Mouse (Mus musculus): Measurements from ENCODE around the gene Agbl5. TPM values are rescaled to one million over a fixed set of nuclear protein-coding genes. Genes with fewer than 3 reads are reported as not detected.

The Agbl5 gene
- polyA plus RNA-seq, 1 experiment from 2014 or later: 23.6 TPM

DNA sequence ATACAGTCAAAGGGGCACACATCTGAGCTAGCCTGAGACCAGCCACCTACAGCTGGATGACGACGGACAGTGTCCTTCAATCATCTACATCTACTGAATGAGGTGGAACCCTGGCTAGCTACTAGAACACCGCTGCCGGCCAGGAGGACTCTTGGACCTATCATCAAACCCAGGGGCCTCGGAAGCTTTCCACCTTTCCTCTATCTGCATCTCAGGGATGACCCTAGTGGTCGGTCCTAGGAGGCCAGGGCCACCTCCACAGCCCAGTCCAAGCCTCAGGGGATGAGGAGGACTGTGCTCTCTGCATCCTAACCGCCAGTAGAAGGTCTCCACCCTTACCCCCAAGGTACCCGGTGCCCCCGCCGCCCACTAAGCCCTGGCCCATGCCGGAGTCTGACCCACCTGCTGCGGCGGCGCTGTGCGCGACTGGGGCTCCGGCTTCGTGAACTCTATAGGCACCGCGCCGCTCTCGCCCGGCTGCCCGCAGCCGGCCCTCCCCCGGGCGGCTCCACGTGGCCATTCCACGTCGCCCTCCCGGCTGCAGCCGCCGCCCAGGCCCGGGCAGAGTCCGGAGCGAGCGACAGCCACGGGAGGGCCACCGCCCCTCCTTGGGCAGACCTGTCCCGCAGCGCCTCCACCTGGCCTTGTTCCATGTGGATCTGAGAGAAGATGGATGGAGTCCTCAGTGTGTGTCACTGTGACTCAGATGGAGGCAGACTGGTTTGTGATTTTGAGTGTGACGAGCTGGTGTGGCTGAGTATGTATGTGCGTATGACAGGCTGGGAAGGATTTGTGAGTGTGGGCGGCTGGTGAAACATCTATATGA lies 56.7 kb downstream of the Agbl5 start, which contains the start of gene Cgref1:
Cgref1 (minus strand) TSS at position 636 of the 826 bp plus-strand sequence.
- ATAC-seq (ENCODE audit: low FRiP score): peak; percentile 74
- WGBS: 5% methylated on average over 44 of the region's 44 CpGs
- Histone ChIP-seq H3K4me3 (peak within 1 kb of the TSS; percentile 56), H3K27ac (no peak within 1 kb of the TSS; the same call in 1 of the 2 replicates), H3K9me3 (no peaks in the 10 kb centered on the region), H3K36me3 (no peaks in the 10 kb centered on the region), H3K27me3 (peaks cover 8% of the 10 kb centered on the region), H3K4me2 (peak within 1 kb of the TSS; percentile 81), H3K9ac (peak within 1 kb of the TSS; percentile 79), H3K4me1 (replicated peaks) (peaks cover 23% of the 10 kb centered on the region)

DNA sequence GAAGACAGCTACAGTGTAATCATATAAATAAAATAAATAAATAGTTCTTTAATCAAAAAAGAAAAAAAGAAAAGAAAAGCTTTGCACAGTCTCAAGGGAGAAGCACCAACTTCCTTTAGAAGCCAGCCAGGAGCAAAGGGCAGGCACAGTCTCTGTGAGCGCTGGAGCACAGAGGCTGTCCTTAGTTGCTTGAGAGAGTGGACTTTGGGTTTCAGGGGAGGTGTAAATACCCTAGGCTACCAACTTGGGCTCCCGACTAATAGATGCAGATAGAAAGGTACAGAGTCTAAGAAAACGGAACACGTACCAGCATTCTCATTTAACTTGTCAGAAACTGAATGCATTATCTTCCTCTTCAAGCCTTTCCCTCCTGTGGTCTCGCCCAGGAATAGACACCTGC lies 60.1 kb downstream of the Agbl5 start:
- H3K27me3 ChIP-seq: peaks cover 8% of the 10 kb centered on the region
- peaks cover 18% of the 10 kb centered on the region for H3K36me3 ChIP-seq
- no peak overlapping the region for H3K4me2 ChIP-seq
- WGBS: 81% methylated on average over 5 of the region's 5 CpGs
- peaks cover 31% of the 10 kb centered on the region for H3K4me1 ChIP-seq (replicated peaks)
- H3K9me3 ChIP-seq: no peaks in the 10 kb centered on the region
- no peak overlapping the region for H3K27ac ChIP-seq
- ATAC-seq (ENCODE audit: low FRiP score): no peak
- H3K4me3 ChIP-seq: no peak overlapping the region
- no peak overlapping the region for H3K9ac ChIP-seq

DNA sequence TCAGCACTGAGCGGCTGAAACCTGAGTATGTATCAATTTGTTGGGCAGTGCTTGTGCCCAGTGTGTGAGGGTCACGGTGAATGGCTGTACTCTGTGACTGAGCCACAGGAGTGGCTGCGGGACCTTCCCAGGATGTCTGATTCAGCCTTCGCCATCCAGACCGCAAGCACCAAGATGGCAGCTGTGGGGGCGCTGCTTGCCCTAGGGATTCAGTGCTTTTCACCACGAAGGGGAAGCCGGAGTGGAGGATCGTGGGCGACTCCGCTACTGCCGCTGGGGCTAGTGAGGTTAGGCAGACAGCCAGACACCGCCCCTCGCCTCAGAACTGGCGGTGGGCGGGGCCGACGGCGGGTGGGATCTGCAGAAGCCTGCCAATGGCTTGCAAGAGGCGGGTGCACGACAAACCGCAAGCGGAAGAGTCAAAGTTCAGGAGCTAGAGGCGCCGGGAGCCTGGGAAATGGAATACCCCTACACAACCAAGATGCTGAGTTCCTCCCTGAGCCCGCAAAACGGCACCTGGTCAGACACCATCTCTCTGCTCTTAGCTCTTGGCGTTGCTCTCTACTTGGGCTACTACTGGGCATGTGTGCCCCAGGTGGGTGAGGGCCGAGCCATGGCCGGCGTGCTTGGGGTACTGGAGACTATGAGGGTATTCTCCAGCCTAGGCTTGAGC lies 61.3 kb downstream of the Agbl5 start:
- Histone ChIP-seq H3K4me1 (replicated peaks) (peaks cover 26% of the 10 kb centered on the region), H3K4me2 (peak overlapping the region; percentile 88), H3K9ac (peak overlapping the region; percentile 77), H3K27ac (peak overlapping the region; percentile 75), H3K27me3 (peaks cover 8% of the 10 kb centered on the region), H3K36me3 (peaks cover 30% of the 10 kb centered on the region), H3K9me3 (no peaks in the 10 kb centered on the region), H3K4me3 (peak overlapping the region; percentile 59)
- WGBS: 1% methylated on average over 31 of the region's 31 CpGs
- ATAC-seq (ENCODE audit: low FRiP score): peak; percentile 86

DNA sequence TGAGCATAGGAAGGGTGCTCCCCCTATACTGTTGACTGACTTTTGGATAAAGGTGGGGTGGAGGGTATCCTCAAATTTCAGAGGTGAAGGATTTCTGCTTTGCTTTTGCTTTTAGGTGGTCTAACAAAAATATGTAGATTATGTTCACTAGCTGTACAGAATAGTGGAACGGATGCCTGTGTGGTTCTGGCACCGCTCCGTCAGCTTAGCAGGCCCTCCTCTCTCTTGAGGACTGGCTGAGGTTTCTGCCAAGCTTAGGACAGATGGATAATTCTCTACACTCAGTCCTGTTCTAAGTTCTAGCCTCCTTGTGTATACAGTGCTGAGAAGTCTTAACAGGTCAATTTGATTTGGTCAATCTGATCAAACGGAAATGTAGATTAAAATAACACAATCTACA lies 62.0 kb downstream of the Agbl5 start:
- Histone ChIP-seq H3K4me1 (replicated peaks) (peaks cover 20% of the 10 kb centered on the region), H3K27ac (peak overlapping the region; percentile 75; the same call in 1 of the 2 replicates), H3K9me3 (no peaks in the 10 kb centered on the region), H3K27me3 (peaks cover 5% of the 10 kb centered on the region; the same call in 1 of the 2 replicates), H3K9ac (peak overlapping the region; percentile 77), H3K4me2 (peak overlapping the region; percentile 88), H3K36me3 (peaks cover 36% of the 10 kb centered on the region), H3K4me3 (peak overlapping the region; percentile 59)
- WGBS: 65% methylated on average over 4 of the region's 4 CpGs
- ATAC-seq (ENCODE audit: low FRiP score): no peak; the same call in 1 of the 2 replicates

DNA sequence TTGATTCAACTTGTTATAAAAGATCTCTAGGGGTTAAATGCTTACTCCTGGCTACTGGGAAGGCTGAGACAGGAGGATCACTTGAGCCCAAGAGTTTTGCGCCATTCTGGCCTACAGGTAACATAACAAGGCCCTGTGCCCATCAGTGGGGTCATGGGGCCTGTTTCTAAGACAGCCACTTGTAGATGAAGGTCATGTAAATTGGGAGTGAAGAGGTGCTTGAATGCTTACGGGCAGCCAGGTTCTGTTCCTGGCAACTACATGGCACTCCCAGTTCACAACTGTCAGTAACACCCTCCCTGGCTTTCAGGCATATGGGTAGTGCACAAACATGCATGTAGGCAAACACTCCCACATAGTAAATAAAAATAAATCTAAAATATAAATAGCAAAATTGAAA lies 62.4 kb downstream of the Agbl5 start:
- no peak overlapping the region for H3K9ac ChIP-seq
- 96% methylated on average over 2 of the region's 2 CpGs for WGBS
- ATAC-seq (ENCODE audit: low FRiP score): no peak
- peaks cover 19% of the 10 kb centered on the region for H3K4me1 ChIP-seq (replicated peaks)
- H3K4me3 ChIP-seq: no peak overlapping the region
- H3K4me2 ChIP-seq: peak overlapping the region; percentile 88; the same call in 1 of the 2 replicates
- no peaks in the 10 kb centered on the region for H3K9me3 ChIP-seq
- peaks cover 41% of the 10 kb centered on the region for H3K36me3 ChIP-seq
- no peak overlapping the region for H3K27ac ChIP-seq
- H3K27me3 ChIP-seq: peaks cover 5% of the 10 kb centered on the region; the same call in 1 of the 2 replicates

DNA sequence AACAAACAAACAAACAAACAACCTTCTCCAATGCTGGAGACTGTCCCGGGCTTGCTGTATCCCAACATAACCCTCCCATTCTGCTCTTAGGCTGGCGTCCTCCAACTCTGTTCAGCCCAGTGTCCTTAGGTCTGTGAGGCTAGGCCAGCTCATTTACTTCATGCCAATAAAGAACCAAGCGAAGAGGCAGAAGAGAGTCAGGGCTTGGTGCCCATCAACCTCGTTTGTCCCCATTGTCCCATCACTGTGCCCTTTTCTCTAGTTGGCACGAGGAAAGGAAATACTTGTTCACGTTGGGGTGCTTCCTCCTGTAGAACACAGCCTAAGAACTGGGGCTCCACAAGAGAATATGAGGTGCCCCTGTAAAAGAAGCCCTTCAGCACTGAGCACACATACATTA lies 63.2 kb downstream of the Agbl5 start:
- no peak overlapping the region for H3K27ac ChIP-seq
- no peak for ATAC-seq (ENCODE audit: low FRiP score)
- peaks cover 43% of the 10 kb centered on the region for H3K36me3 ChIP-seq
- H3K9me3 ChIP-seq: no peaks in the 10 kb centered on the region
- no peak overlapping the region for H3K9ac ChIP-seq
- H3K4me2 ChIP-seq: no peak overlapping the region
- no peak overlapping the region for H3K4me3 ChIP-seq
- no peaks in the 10 kb centered on the region for H3K27me3 ChIP-seq
- 89% methylated on average over 6 of the region's 6 CpGs for WGBS
- peaks cover 19% of the 10 kb centered on the region for H3K4me1 ChIP-seq (replicated peaks)

DNA sequence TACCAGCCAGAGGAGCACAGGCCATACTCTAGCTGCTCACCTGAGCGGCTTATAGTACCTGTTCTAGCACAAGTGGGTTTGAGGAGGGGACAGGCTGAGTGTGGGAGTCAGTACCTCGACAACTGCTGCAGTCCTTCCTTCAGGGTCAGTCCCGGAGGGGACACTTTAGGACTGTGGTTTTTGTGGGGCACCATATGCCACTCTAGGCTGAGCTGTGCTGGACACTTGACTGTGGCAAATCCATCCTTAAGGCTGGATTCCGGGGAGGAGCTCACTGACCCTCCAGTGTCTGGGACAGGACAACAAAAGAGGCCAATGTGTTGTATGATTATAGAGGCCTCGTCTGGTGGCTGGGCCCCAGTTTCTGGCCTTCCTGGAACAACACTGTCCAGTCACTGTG lies 64.1 kb downstream of the Agbl5 start:
- 89% methylated on average over 5 of the region's 5 CpGs for WGBS
- no peak overlapping the region for H3K9ac ChIP-seq
- ATAC-seq (ENCODE audit: low FRiP score): no peak
- no peak overlapping the region for H3K27ac ChIP-seq
- H3K36me3 ChIP-seq: peaks cover 47% of the 10 kb centered on the region
- H3K27me3 ChIP-seq: no peaks in the 10 kb centered on the region
- H3K4me1 ChIP-seq (replicated peaks): peaks cover 22% of the 10 kb centered on the region
- H3K9me3 ChIP-seq: no peaks in the 10 kb centered on the region
- no peak overlapping the region for H3K4me2 ChIP-seq
- no peak overlapping the region for H3K4me3 ChIP-seq

DNA sequence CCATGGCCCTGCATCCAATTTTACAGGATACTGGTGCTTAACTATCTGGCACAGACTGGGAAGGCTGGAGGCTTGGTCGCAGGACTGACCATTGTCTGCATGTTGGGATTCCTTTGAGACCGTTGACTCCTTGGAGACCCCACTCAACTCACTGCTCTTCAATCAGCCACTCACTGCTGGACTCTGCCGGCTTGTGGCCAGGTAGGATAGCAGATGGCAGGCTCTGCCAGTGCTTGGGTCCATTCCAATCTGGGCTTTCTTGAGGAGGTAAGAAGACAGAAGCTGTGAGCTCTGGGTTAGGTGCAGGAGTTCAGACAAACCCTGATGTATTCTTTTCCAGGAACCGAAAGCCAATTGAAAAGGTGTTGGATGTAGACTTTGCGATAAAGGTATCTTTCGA lies 65.6 kb downstream of the Agbl5 start:
- ATAC-seq (ENCODE audit: low FRiP score): no peak
- Histone ChIP-seq H3K27ac (no peak overlapping the region), H3K9ac (no peak overlapping the region), H3K4me1 (replicated peaks) (peaks cover 35% of the 10 kb centered on the region), H3K4me3 (no peak overlapping the region), H3K36me3 (peaks cover 58% of the 10 kb centered on the region), H3K4me2 (no peak overlapping the region), H3K9me3 (no peaks in the 10 kb centered on the region), H3K27me3 (no peaks in the 10 kb centered on the region)
- 95% methylated on average over 6 of the region's 6 CpGs for WGBS

DNA sequence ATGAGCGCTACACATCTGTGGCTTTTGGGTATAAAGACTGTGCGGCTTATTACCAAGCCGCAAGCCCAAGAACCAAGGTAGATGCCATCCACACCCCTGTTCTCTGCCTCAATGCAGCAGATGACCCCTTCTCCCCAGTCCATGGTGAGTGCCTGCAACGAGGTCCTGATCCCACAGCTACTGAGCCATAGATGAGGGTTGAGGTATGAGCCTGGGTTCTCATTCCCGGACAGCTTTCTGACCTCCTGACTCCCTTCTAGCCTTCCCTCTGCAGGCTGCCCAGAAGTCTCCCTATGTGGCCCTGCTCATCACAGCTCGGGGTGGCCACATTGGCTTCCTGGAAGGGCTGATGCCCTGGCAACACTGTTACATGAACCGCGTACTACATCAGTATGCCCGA lies 66.1 kb downstream of the Agbl5 start:
- Histone ChIP-seq H3K36me3 (peaks cover 58% of the 10 kb centered on the region), H3K4me3 (no peak overlapping the region), H3K27ac (no peak overlapping the region), H3K9me3 (no peaks in the 10 kb centered on the region), H3K27me3 (no peaks in the 10 kb centered on the region), H3K9ac (no peak overlapping the region), H3K4me1 (replicated peaks) (peaks cover 35% of the 10 kb centered on the region), H3K4me2 (no peak overlapping the region)
- 95% methylated on average over 9 of the region's 9 CpGs for WGBS
- no peak for ATAC-seq (ENCODE audit: low FRiP score)

DNA sequence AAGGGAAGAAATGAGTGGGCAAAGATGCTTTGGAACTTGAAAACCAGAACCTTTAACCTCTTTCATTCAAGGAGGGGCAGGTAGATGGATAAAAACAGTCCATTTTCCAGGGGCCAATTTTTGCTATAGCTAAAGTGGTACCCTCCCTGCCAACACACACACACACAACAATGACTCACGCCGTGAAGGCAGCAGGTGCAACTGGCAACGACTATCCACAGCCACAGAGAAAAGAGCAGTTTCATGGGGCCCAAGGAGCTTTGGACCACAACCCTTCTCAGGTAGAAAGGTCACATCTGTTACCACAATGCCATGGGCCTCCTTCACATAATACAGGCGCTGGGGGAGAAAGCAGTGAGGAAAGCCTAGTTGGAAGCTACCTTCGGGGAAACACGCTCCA lies 67.3 kb downstream of the Agbl5 start:
- Histone ChIP-seq H3K36me3 (peaks cover 58% of the 10 kb centered on the region), H3K27ac (no peak overlapping the region), H3K9me3 (no peaks in the 10 kb centered on the region), H3K4me2 (no peak overlapping the region), H3K27me3 (no peaks in the 10 kb centered on the region), H3K4me3 (no peak overlapping the region), H3K9ac (0 out of 2 replicates have a peak overlapping the region, but pooled peaks have one; percentile 19), H3K4me1 (replicated peaks) (peaks cover 27% of the 10 kb centered on the region)
- ATAC-seq (ENCODE audit: low FRiP score): no peak
- 97% methylated on average over 6 of the region's 6 CpGs for WGBS

Measured in hindbrain, embryonic 13.5 days (tissue).